Mouse (Mus musculus): ENCODE data around the gene Rpgr.

DNA sequence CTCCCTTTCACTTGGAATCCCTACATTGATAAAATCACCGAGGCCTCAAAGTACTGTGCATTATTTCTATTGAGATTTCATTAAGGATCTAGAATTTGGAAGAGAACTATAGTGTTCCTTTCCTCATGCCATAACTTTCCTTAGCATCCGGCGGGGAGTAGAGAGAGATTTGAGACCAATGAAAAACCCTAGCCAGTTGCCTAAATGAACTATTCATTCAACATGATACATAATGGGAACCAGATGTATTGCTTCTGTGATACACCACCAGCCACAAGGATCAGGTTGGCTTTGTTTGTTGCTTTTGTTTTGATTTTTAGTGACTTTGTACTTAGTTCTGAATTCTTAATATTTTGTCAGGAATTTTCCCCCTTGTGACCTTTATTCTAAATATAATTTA is 136.3 kb downstream of the Rpgr start:
- TF ChIP-seq GATA1 (IDR thresholded peaks at IDR 0.05; ENCODE audit: low read length) (no peak), TAL1 (IDR thresholded peaks at IDR 0.05; ENCODE audit: low read length) (no peak)

Data from erythroblast, embryonic 14.5 days (primary cell).